Mouse (Mus musculus): ENCODE measurements around the gene Pik3c2g.

Gene Pik3c2g

DNA sequence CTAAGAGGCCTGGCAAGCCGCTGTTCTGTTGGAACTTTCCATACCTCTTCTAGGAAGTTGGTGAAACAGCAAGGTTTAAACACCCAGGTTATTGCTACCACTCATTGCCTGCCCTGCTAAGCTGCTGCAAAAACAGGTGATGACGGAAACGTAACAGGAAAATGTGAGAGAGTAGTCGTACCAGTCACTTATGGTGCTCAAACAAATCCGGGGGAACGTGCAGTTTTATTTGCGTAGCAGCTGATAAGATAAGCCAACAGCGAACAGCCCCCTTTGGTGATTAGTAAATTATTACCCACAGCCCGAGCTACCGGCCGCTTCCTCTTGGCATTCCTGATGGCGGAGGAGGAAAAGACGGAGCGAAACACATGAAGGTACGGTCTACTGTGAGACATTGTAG lies at the start of gene Pik3c2g:
Gene Pik3c2g, plus strand, starts transcription at position 330 of the 400 bp plus-strand sequence.
- no peak for DNase-seq (ENCODE audit: low spot score)

DNA sequence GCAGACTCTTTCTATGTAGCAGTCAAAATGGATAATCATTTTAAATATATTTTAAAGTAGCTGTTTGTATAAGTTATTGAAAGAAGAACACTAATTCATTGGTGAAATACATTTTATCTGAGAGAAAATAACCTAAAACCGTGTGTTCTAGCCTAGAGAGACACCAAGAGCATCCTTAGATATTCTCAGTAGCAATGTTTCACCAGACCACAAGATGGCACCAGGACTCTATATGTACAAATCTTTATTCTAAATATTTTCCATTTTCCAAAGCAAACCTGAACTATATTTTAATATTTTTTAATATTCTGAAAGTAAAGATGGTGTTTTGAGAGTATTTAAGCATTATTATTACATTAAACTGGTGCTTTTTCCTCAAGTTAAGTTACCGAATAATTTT lies 48.6 kb upstream of the Pik3c2g start:
- peak; percentile 1 for DNase-seq (ENCODE audit: low spot score)

DNA sequence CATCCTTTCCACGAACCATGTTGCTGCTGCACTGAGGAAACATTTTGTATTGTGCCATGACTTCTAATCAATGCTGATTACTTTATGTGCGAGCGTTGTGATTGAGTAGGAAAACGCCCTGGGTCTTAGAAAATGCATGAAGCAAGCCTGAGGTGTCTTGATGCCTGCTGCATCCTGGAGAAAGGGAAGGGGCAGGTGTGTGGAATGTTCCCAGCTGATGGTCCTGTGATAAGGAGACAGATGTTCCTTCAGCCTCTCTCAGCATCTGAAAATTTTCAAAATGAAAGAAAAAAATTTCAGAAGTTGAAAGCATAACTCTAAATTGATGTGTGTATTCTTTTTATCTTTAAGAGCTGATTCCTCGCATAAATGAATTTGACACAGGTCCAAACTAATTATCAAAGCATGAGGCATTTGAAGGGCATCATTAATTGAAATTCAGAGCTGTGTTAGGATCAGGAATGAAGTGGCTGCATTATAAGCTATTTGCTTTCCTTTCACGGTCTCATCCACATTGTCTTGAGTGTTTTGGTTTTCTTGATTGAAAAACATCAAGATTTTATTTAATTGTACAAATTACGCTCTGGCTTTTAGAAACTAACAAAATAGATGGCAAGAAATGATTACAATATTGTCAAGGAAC lies 31.4 kb upstream of the Pik3c2g start:
- no peak for DNase-seq (ENCODE audit: low spot score)

DNA sequence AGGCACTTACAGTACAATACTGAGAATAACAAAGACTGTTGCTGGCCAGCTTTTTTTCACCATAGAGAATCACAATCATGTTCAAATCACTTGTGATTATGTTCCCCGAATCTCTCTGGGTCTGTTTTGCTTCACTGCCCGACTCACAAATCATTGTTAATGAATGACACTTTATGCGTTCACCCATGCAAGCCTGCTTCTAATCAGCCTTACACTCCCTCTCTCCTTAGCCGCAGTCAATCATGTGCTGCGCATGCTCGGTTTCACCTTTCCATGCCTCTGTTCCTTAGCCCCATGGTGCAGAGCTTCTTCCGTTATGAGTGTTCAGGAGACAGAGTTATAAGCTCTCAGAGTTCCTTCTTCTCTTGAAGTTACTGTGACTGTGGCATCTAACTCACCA lies 17.8 kb upstream of the Pik3c2g start:
- no peak for DNase-seq (ENCODE audit: low spot score)

DNA sequence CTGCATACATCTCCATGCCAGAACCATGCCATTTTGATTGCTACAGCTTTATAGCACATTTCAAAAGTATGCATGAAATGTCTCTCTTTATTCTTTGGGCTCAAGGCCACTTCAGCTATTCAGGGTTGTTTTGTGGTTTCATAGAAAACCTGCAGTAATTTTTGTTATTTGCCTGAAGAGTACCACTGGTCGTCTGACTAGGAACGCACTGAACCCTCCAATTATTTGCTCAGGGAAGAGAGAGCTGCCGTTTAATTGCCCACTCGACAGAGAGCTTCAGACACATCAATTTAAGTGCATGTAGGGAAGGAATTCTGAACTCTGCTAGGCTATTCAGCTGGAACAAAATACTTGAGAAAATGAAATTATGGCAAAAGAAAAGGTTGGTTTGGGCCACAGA lies 11.2 kb upstream of the Pik3c2g start:
- DNase-seq (ENCODE audit: low spot score): no peak

DNA sequence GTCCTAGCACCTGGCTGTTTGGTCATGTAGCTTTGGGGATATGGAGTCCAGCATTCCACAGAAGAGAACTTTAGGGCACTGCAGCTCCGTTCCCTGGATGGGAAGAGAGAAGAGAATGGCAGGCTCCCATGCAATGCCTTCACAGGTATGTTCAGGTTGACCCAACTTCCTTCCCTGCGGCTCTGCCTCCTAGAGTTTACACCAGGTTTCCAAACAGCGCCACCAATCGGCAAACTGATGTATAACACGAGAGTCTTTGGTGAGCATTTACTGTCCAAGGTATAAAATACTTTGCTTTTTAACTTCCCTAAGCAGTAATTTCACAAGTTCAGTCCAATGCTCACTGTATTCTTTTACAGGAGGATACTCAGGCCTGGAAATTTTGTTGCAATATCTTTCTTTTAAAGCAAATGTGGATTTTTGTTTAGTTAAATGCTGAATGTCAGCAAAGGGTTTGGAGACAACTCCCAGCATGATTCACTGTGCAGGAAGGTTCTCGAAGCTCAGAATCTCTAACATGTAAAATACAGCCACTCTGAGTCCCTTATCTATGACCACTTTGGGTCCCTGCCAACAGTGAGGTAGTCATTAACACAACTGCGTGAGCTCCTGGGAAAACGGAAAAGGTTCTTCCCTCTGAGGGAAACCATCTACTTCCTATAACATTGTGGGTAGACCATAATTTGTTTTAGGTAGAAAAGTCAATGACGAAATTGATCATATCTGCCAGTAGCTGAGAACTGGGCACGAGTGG lies 10.6 kb upstream of the Pik3c2g start:
- no peak for DNase-seq (ENCODE audit: low spot score)

DNA sequence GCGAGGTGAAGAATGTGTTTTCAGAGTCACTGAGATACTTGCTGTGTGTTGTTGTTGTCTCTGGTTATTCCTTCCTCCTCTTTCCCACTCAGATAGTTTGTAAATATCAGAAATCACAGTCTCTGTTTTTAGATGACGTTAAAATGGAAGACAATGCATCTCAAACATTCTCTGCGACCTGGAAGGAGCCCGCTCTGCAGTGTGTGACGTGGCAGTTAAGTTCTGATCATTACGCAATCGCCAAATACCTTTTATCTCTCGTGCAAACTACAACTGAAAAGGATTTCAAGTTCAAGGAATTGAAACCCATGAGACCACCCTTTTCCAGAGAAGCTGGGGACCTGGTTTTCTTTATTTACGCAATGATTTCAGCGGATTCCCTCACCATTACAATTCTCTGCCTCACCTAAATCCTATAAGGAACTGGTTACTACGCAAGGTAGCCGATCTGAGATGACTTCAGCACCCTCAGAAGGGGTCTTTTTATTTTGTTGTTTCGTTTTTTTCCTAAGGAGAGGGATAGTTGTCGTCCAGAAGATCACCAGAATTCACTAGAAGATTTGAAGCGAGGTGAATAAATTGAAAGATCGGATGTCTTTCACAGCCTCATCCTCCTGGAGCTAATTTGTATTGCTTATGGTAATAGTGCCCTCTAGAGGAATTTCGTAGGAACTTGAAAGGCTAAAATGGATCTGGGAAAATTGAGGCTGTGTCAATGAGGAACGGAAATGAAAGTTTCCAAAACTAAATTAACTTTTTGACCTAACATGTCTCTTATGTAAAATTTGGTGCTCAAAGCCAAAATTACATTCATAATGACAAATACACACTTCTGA lies 9.8 kb upstream of the Pik3c2g start:
- DNase-seq (ENCODE audit: low spot score): no peak

DNA sequence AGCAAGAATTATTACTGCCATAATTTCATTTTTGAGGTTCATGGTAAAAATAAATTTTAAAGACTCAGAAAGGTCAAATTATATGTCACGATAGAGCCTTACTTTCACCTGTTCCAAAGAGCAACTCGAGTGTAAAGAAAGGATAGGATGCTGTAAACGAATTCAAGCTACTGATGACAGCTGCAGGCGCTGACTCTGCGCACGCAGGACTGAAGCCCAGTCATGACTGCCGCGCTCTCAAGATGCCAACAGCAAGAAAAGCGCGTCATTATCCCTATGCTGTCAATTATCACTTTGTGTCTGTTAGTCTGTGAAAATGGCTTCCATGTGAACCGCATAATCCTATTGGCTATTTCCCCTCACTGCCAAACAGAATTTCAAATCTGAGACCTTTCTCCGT lies 457 bp downstream of the Pik3c2g start:
- DNase-seq (ENCODE audit: low spot score): no peak

DNA sequence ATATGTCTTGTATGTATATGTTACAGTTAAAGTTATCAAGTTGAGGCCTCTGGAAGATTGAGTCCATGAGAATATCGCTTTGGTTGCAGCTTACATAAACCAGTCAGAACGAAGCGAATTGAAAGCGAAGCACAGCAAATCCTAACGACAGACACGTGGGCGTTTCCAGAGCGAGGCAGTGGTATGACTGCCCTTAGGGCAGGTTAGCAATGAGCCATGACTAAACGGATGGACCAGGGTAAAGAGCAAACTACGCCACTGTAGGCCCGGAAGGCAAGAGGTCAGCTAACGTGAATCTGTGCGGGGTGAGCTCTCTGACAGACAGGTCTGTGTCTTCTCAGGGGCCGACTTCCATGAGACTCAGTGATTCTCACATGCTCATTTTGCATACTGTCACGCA lies 1.4 kb downstream of the Pik3c2g start:
- DNase-seq (ENCODE audit: low spot score): no peak

DNA sequence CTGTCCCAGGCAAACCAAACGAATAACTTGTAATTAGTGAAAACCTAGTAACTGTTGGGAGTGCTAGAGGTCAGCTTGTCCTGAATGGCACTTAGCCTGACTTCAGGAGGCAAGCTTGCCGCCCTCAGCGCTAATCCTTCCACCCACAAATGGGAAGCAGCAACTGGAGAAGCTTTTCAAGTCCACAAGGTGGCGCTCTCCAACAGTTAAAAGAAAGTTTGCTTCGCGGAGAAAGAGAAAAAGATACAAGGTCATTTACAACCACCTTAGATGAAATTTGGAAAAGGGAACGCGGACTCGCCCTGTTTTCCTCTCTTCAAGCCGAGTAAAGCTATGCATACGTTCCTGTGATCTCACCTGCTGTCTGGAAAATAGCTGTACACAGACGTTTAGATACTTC lies 2.3 kb downstream of the Pik3c2g start:
- DNase-seq (ENCODE audit: low spot score): peak; percentile 52

DNA sequence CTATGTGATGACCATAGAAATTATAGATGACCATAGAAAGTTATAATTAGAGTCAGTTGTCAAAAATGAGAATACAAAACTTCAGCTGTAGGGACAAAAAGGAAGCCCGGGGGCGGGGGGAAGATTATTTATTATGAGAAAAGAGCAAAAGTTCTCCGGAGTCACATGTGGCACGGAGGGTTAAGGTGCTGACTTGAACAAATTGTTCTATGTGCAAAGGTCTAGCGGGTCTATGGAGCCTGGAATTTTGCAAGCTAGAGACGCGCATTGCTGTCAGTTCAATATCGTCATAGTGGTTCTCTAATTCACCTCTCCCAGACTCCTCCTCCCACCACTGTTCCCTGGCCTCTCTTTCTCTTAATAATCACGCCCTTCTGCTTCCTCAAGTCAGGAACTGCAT lies 2.8 kb downstream of the Pik3c2g start:
- no peak for DNase-seq (ENCODE audit: low spot score)

DNA sequence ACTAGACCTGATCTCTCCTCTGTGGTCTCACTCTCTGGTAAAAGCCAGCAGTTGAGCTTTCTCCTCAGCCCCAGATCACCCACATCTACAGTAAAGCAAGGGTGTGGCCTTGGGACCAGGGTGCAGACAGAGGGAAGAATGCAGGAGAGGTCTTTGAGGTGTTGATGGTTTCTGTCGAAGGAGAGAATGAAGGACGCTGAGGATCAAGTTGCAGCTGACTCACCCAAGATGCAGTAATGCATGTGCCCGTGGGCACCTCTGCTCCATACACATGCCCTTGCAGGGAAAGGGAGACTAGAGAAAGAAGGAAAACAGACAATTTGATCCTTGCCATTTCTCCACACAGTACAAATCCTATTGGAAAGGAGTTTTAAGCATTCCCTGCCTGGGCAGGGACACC lies 5.1 kb downstream of the Pik3c2g start:
- no peak for DNase-seq (ENCODE audit: low spot score)

DNA sequence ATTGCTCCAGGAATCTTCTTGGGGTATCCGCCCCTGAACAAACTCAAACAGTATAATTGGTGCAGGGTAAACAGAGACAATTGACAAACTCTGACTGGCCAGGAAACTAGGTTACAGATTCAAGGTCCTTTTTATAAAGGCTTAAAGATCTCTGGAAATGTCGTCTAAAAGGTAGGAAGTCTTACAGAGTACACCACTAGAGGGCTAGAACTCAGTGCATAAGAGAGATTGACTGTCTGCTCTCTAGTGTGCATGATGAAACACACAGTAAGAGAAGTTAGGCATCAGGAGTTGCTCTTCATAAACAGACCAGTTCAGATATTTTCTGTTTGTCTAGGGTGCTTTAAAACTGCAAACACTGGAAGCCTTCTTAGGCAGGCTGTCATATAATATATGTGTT lies 9.4 kb downstream of the Pik3c2g start:
- no peak for DNase-seq (ENCODE audit: low spot score)

DNA sequence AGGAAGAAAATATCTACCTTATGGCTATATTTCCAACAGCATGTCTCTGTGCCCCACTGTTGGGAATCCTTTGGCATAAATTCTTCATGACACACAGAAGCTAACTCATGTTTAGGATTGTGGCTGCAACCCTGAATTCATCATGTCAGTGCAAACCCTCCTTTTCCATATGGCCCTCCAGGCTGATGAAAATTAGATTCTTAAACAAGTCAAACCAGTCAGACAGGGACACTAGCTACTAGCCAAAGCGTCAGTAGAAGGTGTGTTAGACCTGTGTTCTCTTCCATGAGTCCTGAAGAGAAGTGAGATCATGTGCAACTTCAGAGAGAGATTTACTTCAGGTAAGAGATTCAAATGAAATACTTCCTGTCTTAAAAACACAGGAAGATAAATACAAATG lies 12.2 kb downstream of the Pik3c2g start:
- no peak for DNase-seq (ENCODE audit: low spot score)

DNA sequence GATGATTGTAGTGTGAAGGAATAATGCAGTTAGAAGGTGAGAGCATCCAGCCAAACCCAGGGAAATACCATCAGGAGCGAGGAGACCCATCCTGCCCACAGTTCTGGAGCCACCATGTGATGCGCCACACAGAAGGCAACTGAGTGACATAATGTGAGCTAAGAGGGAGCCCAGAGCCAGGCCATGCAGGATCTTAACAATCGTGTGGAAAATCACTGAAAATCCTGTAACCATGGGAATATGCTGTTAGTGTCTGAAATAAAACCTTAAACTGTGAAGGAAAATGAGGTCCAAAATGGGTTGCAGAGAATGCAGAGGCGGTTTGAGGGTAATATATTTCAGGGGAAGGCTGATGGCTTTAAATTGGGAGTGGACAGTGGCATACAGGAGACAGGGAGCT lies 31.8 kb downstream of the Pik3c2g start:
- DNase-seq (ENCODE audit: low spot score): no peak

DNA sequence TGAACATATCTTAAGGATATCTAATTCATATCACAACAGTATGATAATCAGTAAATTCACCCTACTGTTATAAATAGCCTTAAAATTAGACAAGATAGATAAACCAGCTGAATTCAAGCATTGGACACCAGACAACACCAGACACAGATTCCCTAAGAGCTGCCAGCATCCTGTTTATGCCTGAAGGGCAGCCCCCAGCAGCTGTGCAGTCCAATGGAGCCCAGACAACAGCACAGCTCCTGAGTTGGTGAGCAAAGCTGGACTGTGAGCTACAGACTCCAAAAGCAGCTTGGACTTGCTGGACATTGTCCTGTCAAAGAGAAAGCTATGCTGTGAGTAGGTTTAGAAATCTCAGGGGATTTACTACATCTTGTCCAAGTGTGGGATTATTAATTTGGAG lies 37.7 kb downstream of the Pik3c2g start:
- DNase-seq (ENCODE audit: low spot score): no peak

DNA sequence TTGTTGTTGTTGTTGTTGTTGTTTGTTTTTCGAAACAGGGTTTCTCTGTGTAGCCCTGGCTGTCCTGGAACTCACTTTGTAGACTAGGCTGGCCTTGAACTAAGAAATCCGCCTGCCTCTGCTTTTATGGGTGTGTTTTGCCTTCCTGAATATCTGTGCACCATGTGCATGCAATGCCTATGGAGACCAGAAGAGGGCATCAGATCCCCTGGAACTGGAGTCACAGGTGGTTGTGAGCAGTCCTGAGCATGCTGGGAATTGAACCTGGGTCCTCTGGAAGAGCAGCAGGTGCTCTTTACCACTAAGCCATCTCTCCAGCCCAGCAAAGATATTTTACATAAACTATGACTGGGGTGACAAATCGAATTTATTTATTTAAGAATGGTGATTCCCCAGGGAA lies 47.5 kb downstream of the Pik3c2g start:
- no peak for DNase-seq (ENCODE audit: low spot score)

DNA sequence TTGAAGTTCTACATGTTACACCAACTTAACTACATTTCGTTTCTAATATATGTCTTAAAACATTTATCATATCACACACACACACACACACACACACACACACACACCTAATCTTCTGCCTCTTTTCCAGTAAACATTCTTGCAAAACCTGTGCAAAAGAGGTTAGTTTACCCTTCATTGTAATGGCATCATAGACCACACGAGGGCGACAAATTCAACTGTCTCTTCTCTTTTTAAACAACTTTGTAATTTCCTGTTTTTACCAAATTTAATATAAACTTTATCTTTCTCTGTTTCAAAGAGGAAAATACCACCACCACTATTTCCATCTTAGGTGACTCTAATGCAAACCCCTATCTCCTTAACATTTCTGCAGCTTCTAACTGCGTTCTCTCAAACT lies 68.4 kb downstream of the Pik3c2g start:
- DNase-seq (ENCODE audit: low spot score): peak; percentile 19

DNA sequence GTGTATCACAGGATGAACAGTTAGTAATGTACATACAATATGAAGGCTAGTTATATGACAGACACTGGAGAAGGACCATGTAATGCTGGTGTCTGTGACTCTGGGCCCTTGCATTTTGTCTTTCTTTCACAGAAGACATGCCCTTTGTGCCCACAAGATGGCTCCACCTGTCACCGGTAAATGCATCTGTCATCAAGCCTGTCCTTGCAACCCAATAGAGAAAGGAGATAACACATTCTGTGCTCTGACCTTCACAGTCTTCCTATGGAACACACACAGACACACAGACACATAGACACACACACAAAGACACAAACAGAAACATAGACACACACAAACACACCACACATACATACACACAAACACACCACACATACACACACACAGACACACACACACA lies 75.4 kb downstream of the Pik3c2g start:
- DNase-seq (ENCODE audit: low spot score): peak; percentile 14

DNA sequence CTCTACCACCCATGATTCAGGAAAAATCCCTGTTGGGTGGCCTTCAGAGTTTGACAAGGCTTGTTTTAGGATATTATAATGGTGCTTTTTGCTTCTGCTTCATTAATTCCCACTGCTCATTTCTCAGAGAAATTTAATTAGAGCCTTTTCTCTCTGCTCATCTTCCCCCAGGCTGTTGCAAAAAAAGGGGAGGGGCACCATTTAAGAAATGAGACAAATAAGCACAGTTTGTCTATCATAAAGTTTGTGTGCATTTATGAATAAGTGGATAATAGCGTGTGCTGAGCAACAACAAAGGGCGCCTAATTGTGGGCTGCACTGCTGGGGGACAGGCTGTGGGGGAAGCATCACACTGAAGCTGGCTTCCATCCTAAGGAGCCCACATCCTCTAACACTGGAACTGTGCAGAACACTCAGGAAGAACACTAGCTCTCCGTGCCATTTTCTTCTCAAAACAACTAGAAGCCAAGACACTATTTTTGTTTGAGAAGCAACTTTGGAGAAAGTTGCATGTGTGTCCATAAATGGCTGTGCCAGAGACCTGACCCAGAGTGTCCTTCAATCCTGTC lies 131.5 kb downstream of the Pik3c2g start:
- DNase-seq (ENCODE audit: low spot score): no peak

DNA sequence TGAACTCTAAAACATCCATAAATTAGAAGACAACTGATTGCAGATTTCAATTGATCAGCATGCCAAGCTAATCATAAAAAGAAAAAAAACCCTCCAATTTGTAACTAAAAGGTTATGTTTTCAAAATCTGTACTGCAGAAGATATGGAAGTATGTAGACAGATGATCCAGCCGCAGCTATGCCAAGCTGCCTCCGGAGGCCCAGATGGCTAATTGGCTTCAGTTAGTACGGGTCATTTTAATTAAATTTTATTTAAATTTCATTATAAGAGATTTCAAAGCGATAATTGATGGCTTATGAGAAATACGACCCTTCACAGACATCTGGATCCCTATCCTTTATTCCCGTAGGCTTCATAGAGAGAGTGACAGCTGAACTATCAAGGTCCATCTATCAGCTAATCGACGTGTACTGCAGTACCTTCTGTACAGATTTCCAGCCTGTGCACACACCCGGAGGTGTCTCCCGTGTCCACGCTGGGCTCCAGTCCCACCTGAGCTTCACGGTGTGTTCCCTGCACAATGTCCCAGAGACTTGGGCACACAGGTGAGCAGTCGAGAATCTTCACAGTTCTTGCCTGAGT lies 132.7 kb downstream of the Pik3c2g start:
- no peak for DNase-seq (ENCODE audit: low spot score)
